Mouse (Mus musculus): ENCODE data around the gene Drc1. TPM values are rescaled to one million over a fixed set of nuclear protein-coding genes. Genes with fewer than 3 reads are reported as not detected.

The Drc1 gene
- total RNA-seq, 2 experiments from 2014 or later = 9.7 to 10.2 TPM

DNA sequence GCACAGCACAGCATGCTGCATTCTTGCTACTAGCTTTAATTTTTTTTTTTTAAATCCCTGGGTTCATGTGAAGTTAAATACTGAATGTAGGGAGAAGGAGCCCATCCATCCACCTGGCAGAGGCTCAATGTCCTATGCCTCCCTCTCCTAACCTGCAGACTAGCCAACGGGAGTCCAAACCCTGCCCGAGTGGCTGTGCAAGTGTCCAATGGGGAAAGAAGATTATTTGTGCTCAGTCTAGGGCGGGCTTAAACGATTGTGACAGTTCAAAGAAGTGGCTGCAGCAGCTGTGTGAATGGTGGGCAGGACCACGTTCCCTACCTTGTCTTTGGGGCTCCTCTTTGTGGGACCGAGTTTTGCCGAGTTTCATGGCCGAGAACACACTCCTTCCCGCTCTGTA is 125.7 kb downstream of the Drc1 start:
- DNase-seq (ENCODE audit: low spot score in 2 of 2) = peak in 1 of 2 experiments; percentile 13

DNA sequence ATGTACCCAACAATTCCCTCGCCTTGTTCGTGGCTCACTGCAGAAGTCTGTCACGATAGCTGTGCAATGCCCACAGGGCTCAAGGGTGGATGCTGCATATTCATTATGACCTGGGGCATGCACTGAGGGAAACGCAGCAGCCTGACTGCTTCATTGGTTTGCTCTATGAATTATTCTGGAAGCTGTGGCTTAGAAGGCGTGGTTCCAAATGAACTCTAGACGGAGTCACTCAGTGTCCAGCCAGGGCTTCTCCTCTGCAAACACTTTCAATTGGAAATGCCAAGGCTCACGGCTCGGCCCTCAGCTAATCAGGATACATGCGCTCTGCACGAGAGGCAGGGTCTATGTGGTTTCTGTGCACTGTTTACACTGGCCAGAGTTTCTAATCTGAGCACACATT is 130.3 kb downstream of the Drc1 start:
- no peak for DNase-seq (ENCODE audit: low spot score in 2 of 2)

- no peak for DNase-seq (ENCODE audit: low spot score in 2 of 2)
Observed at GRCm38 (mm10) chr5:30415381-30415780, 134.2 kb downstream of the Drc1 start.

- DNase-seq (ENCODE audit: low spot score in 2 of 2) = no peak
Observed at GRCm38 (mm10) chr5:30415876-30416275, 134.7 kb downstream of the Drc1 start.

Other genes starting within 250 kb of the Drc1 start
- gene Tyms, start 207.8 kb upstream of the Drc1 start, total RNA-seq (2021) = 1 to 10 TPM; 7.1 to 7.9 TPM
- 10 to 100 TPM; 13.7 to 14.8 TPM for gene Garem2, start 176.2 kb upstream of the Drc1 start, total RNA-seq (2021)
- 1 to 10 TPM; 2.9 to 5.5 TPM for gene 3110082J24Rik, start 175.3 kb upstream of the Drc1 start, total RNA-seq (2021)
- 10 to 100 TPM; 78.4 to 95.1 TPM for gene Hadha, start 126.2 kb upstream of the Drc1 start, total RNA-seq (2021)
- 10 to 100 TPM; 80.1 to 81.8 TPM for gene Hadhb, start 126.1 kb upstream of the Drc1 start, total RNA-seq (2021)
- not detected for gene Adgrf3, start 75.7 kb upstream of the Drc1 start, total RNA-seq (2021)
- gene Selenoi, start 48.8 kb upstream of the Drc1 start, total RNA-seq (2021) = 10 to 100 TPM; 42.8 to 57.1 TPM
- gene Otof, start 180.5 kb downstream of the Drc1 start, total RNA-seq (2021) = 1 to 10 TPM; 3.5 to 5.5 TPM
- under 1 TPM in 1 of 2 experiments, not detected in 1; 0.65 TPM for gene 1700001C02Rik, start 184.7 kb downstream of the Drc1 start, total RNA-seq (2021)

All from layer of hippocampus, postnatal 14 days (tissue).